Mouse (Mus musculus): ENCODE measurements around the gene Gm8439. TPM values are rescaled to one million over a fixed set of nuclear protein-coding genes. Genes with fewer than 3 reads are reported as not detected.
A peak's percentile ranks its signal among the peaks of the same experiment; 100 is the strongest.

Gene Gm8439
- polyA plus RNA-seq, 1 experiment from 2014 or later: not detected

- ATAC-seq: peak; percentile 30
- H3K4me1 ChIP-seq (ENCODE audit: control insufficient read depth, insufficient read depth, low read depth, low read length): peaks cover 8% of the 10 kb centered on the region; the same call in 1 of the 2 replicates
- 25% methylated on average over 7 of the region's 7 CpGs for WGBS
Observed at GRCm38 (mm10) chr4:120650208-120650592, 61.7 kb downstream of the Gm8439 start.

GRCm38 (mm10) chr4:120655898-120656297, 67.4 kb downstream of the Gm8439 start:
- peak; percentile 69 for ATAC-seq
- 70% methylated on average over 8 of the region's 8 CpGs for WGBS

More at GRCm38 (mm10) chr4:120650208-120650592, 61.7 kb downstream of the Gm8439 start:
- Histone ChIP-seq H3K4me2 (ENCODE audit: low read length) (peak overlapping the region; percentile 98), H3K27me3 (replicated peaks; ENCODE audit: control insufficient read depth, insufficient read depth, low read length) (no peaks in the 10 kb centered on the region), H3K4me3 (ENCODE audit: low read length) (peak overlapping the region; percentile 60), H3K9me3 (ENCODE audit: control insufficient read depth, low read length) (no peaks in the 10 kb centered on the region), H3K27ac (ENCODE audit: low read depth, low read length) (no peak overlapping the region), H3K9ac (ENCODE audit: low read depth, low read length) (peak overlapping the region; percentile 76), H3K36me3 (ENCODE audit: control insufficient read depth, insufficient read depth, low read length) (no peaks in the 10 kb centered on the region)

More at GRCm38 (mm10) chr4:120655898-120656297, 67.4 kb downstream of the Gm8439 start:
- Histone ChIP-seq H3K4me3 (ENCODE audit: low read length) (no peak overlapping the region), H3K4me2 (ENCODE audit: low read length) (no peak overlapping the region), H3K36me3 (ENCODE audit: control insufficient read depth, insufficient read depth, low read length) (no peaks in the 10 kb centered on the region), H3K27me3 (replicated peaks; ENCODE audit: control insufficient read depth, insufficient read depth, low read length) (no peaks in the 10 kb centered on the region), H3K27ac (ENCODE audit: low read depth, low read length) (no peak overlapping the region), H3K9me3 (ENCODE audit: control insufficient read depth, low read length) (peaks cover 2% of the 10 kb centered on the region; the same call in 1 of the 2 replicates), H3K9ac (ENCODE audit: low read depth, low read length) (no peak overlapping the region), H3K4me1 (ENCODE audit: control insufficient read depth, insufficient read depth, low read depth, low read length) (no peaks in the 10 kb centered on the region)

Other genes with a start within 250 kb of the Gm8439 start
- gene Scmh1, start 183.5 kb upstream of the Gm8439 start, polyA plus RNA-seq (2015; fragmentation: Nextera tagmentation; extraction: Ambion mirVana): 74.5 and 90.0 TPM in 2 replicates
- gene Slfnl1, start 56.5 kb upstream of the Gm8439 start, polyA plus RNA-seq (2015; fragmentation: Nextera tagmentation; extraction: Ambion mirVana): not detected in 2 replicates
- gene Ctps, start 18.5 kb upstream of the Gm8439 start, polyA plus RNA-seq (2015; fragmentation: Nextera tagmentation; extraction: Ambion mirVana): 76.4 and 77.1 TPM in 2 replicates
- 1.2 and 2.4 TPM in 2 replicates for gene Cited4, start 77.8 kb downstream of the Gm8439 start, polyA plus RNA-seq (2015; fragmentation: Nextera tagmentation; extraction: Ambion mirVana)
- 7.5 and 7.8 TPM in 2 replicates for gene Kcnq4, start 159.9 kb downstream of the Gm8439 start, polyA plus RNA-seq (2015; fragmentation: Nextera tagmentation; extraction: Ambion mirVana)
- gene Nfyc, start 242.8 kb downstream of the Gm8439 start, polyA plus RNA-seq (2015; fragmentation: Nextera tagmentation; extraction: Ambion mirVana): 75.8 and 86.0 TPM in 2 replicates